Mouse (Mus musculus): ENCODE data around the gene Dock2.

The Dock2 gene

DNA sequence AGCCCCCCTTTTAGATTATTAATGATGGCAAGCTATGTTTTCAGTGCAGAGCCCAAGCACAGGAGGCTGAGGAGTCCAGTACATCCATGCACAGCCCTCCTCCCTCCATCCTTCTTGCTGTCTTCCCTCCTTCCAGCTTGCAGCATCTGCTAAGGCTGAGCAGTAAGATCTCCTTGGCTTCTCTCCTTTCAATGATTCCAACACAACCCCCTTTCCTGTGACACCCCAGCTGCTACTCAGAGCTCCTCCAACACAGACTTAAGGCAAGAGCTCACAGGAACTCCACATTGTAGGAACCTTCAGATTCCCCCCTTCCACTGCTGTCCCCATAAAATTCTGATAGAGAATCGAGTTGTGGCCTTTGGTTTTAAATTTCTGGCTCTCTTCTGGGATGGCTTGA lies 580.9 kb downstream of the Dock2 start:
- DNase-seq (ENCODE audit: low read depth, low spot score) = no peak

DNA sequence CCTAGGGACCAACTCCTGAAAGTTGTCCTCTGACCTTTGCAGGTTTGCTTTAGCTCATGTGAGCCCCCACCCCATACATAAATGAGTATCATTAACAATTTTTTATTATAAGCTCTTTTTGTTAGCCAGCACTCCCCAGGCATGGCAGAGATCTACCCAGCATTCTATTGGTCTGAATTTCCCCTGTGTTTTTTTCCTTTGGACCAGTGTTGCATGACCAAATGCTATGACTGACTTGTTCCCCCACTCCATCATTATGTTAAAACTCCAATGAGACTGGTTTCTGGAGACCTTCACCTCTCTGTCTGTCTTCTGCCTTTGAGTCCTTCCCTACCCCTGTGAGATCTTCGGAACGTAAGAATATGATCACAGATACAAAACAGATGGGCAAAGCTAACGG lies 588.5 kb downstream of the Dock2 start:
- DNase-seq (ENCODE audit: low read depth, low spot score) = no peak

DNA sequence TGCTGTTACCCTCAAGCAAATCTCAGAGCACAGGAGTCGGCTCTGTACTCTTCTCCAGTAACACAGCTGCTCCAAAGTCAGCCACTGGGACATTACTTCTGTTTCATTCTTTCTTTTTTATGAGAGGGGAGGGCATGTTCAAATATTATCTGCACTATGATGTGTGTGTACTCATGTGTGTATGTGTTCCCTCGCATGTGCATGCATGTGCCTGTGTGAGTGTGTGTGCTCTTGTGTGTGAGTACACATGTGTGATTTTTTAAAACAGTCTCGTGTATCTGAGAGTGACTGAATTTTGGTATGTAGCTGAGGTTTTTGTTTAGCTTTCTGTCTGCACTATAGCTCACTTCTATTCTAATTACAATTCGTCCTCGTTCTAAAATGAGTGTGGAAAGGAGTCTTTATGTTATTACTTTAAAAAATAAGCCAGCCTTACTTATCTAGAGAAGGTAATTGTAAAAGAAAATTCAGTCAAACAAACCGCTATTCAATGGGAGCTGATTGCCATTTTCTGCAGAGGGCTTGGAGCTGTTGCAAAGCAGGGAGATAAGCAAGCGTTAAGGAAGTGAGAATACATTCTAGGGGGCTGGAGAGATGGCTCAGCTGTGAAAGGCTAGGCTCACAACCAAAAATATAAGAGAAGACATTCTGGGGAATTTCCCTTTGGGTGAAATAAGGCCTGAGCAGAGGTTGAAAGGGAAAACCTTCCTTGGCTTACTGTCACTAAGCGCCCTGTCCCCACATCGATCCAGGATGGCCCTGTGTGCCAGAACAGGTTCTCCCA lies 589.3 kb downstream of the Dock2 start:
- DNase-seq (ENCODE audit: low read depth, low spot score) = no peak

DNA sequence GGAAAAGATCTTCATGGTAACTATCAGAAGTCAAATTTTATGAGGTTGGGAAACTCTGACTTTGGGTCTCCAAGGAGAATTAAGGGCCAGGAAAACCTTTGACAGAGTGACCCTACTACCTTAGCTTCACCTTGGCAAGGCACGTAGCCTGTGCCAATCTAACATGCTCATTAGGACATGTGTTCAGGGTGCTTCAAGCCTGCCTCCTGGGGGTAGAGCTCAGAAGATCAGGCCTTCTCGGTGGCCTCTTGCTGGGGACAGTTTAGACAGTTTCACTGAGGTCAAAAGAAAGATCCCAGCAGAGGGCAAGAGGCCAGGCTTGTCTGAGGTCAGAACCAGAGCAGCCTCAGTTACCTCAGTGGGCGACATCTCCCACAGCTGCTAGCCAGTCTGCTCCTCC lies 590.0 kb downstream of the Dock2 start:
- DNase-seq (ENCODE audit: low read depth, low spot score) = no peak

DNA sequence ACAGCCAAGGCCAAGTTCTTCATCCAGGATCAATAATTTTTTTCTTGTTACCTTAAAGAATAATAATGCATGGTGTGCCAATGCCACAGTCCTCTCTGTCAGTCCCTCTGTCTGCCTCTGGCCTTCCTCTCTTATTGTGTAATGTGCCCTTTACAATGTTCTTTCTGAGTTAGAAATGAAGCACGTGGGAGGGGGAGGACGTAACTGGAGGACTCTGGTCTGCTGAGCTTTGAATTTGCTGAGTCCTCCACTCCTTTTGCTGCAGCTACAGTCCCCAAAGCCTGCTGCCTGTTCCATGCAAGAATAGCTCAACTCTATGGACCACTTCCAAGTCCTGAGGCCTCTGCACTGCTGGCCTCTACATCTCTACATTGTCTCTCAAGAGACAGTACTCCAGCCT lies 599.4 kb downstream of the Dock2 start:
- DNase-seq (ENCODE audit: low read depth, low spot score) = no peak

DNA sequence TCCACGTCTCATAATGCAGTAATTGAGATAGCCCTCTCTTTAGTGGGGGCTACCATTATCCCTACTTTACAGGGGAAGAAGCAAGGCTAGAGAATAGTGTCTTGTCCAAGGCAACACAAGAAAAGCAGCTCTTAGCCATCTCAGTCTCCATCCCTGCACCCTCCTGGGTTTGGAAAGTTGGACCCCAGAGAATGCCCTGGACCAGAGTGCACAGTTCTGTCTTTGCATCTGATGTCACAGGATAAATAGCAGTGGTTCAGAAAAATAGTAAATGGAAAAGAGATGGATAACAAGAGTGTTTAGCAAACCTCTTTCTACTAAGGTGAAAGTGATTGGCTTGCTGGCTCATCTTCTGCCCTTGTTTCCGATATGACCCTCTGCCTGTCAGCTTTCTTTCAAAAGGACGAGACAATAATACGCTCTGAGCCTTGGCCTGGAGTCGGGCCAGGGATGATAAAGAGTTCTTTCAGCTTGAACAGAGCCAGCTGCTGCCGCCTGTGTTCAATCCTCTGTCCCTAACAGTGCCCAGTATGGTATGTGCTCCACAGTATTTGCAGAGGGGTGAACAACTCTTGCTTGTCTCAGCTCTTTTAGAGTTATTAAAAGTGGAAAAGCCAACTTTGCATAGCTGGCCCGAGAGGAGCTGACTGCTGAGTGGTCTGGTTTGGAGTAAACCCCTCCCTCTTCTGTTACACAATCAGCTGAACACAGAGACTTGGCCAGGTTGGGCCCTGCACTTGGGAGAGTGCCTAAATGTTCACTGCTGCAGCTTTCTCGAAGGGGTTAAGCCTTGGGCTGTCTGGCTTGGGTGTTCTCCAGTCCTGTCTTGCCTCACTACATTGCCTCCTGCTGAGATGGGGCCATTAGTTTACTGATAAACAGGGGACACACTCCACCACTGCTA lies 602.2 kb downstream of the Dock2 start:
- DNase-seq (ENCODE audit: low read depth, low spot score) = no peak

DNA sequence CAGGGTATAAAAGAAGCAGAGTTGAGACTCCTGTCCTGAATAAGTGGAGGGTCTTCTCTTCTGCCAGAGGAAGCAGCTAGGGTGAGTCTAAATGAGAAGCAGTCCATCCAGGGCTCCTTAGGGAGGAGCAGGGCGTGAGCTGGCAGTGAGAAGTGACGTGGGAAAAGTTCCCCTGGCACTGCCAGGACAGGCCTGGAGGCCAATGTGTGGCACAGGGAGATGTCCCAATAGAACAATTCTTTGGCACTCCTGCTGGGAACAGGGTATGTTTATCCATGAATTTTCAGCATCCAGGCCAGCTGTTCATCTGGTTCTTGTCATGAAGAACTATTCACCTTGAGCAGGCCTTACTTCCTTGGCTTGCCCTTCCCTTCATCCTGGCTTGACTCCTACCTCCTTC lies 604.9 kb downstream of the Dock2 start:
- DNase-seq (ENCODE audit: low read depth, low spot score) = no peak

All from R1 (cell line).